Mouse (Mus musculus) liver, embryonic 16.5 days (tissue): ENCODE measurements around the gene Gm17416. TPM values are rescaled to one million over a fixed set of nuclear protein-coding genes. Genes with fewer than 3 reads are reported as not detected.

Experiments
- ATAC-seq: fragments of 200-750 bp; cut with Nextera tagmentation; 2 replicates; pipeline ENCODE4 v1.8.0; 2017; ENCODE audit warnings: low read depth, mild to moderate bottlenecking, moderate number of reproducible peaks, moderate library complexity
- H3K27ac ChIP-seq: fragments of 300-500 bp; sonication (generic); 2 replicates; pipeline ENCODE4 v1.5.1; 2014; ENCODE audit warnings: mild to moderate bottlenecking, low read length
- H3K27me3 ChIP-seq: fragments of 300-500 bp; sonication (generic); 2 replicates; pipeline ENCODE4 v1.6.1; 2014; ENCODE audit warnings: low read depth, low read length, mixed read lengths; ENCODE audit not compliant: control insufficient read depth, insufficient read depth
- H3K36me3 ChIP-seq: fragments of 300-500 bp; sonication (generic); 2 replicates; pipeline ENCODE4 v1.6.1; 2014; ENCODE audit warnings: mild to moderate bottlenecking; ENCODE audit not compliant: control insufficient read depth, insufficient read depth
- H3K4me1 ChIP-seq: fragments of 300-500 bp; sonication (generic); 2 replicates; pipeline ENCODE4 v1.6.1; 2014; ENCODE audit warnings: low read depth, low read length, mixed read lengths; ENCODE audit not compliant: control insufficient read depth
- H3K4me2 ChIP-seq: fragments of 300-500 bp; sonication (generic); 2 replicates; pipeline ENCODE4 v1.6.1; 2014; ENCODE audit warnings: low read depth, low read length, mixed read lengths
- H3K4me3 ChIP-seq: fragments of 300-500 bp; sonication (generic); 2 replicates; pipeline ENCODE4 v1.5.1; 2014; ENCODE audit warnings: low read depth, mild to moderate bottlenecking, low read length
- H3K9ac ChIP-seq: fragments of 300-500 bp; sonication (generic); 2 replicates; pipeline ENCODE4 v1.6.1; 2014; ENCODE audit warnings: low read depth, low read length
- H3K9me3 ChIP-seq: fragments of 300-500 bp; sonication (generic); replicated peaks from 2 replicates; pipeline ENCODE4 v1.6.1; 2016; ENCODE audit warnings: low read length; ENCODE audit not compliant: control insufficient read depth
- WGBS: fragments of 180-500 bp; shearing (Covaris S2); extraction: QIAGEN DNeasy Blood & Tissue Kit; methylation state at CpG from one replicate; pipeline ENCODE4 v1.1.7; 2014; ENCODE audit not compliant: insufficient replicate concordance; 5-methylcytosine and 5-hydroxymethylcytosine counted together
- polyA plus RNA-seq: library from polyadenylated mRNA; unstranded; fragments of >200 nt; fragmentation: Nextera tagmentation; extraction: Ambion mirVana; gene quantifications from 2 replicates; pipeline ENCODE4 v1.2.1, GENCODE M21; 2015

Gm17416 gene
- polyA plus RNA-seq = not detected in 2 replicates

GRCm38 (mm10) chr2:152569038-152569437 is at the start of gene Gm17416:
TSS of gene Gm17416 (plus strand) at chr2:152569338.
- no peak for ATAC-seq
- Histone ChIP-seq H3K27me3 (no peaks in the 10 kb centered on the region), H3K36me3 (no peaks in the 10 kb centered on the region), H3K9ac (no peak within 1 kb of the TSS), H3K9me3 (no peaks in the 10 kb centered on the region), H3K4me1 (no peaks in the 10 kb centered on the region), H3K4me2 (no peak within 1 kb of the TSS), H3K4me3 (no peak within 1 kb of the TSS), H3K27ac (no peak within 1 kb of the TSS)
- 65% methylated on average over 5 of the region's 5 CpGs for WGBS

- Histone ChIP-seq H3K4me3 (no peak within 1 kb of the TSS), H3K36me3 (no peaks in the 10 kb centered on the region), H3K4me2 (no peak within 1 kb of the TSS), H3K9ac (no peak within 1 kb of the TSS), H3K9me3 (no peaks in the 10 kb centered on the region), H3K4me1 (no peaks in the 10 kb centered on the region), H3K27me3 (no peaks in the 10 kb centered on the region), H3K27ac (no peak within 1 kb of the TSS)
- no peak for ATAC-seq
- 51% methylated on average over 13 of the region's 13 CpGs for WGBS
Observed at GRCm38 (mm10) chr2:152539944-152540710, 29.0 kb upstream of the Gm17416 start, which contains the start of gene Defb29. TSS of gene Defb29 (minus strand) at chr2:152540098.

- H3K9ac ChIP-seq = no peak overlapping the region
- no peak for ATAC-seq
- H3K27me3 ChIP-seq = no peaks in the 10 kb centered on the region
- H3K36me3 ChIP-seq = no peaks in the 10 kb centered on the region
- H3K27ac ChIP-seq = no peak overlapping the region
- H3K9me3 ChIP-seq = no peaks in the 10 kb centered on the region
- H3K4me2 ChIP-seq = no peak overlapping the region
- no peaks in the 10 kb centered on the region for H3K4me1 ChIP-seq
- WGBS = 34% methylated on average over 9 of the region's 9 CpGs
- no peak overlapping the region for H3K4me3 ChIP-seq
Observed at GRCm38 (mm10) chr2:152541979-152542378, 27.2 kb upstream of the Gm17416 start.

GRCm38 (mm10) chr2:152542897-152543296 is 26.2 kb upstream of the Gm17416 start:
- 63% methylated on average over 2 of the region's 2 CpGs for WGBS
- Histone ChIP-seq H3K4me1 (no peaks in the 10 kb centered on the region), H3K9me3 (no peaks in the 10 kb centered on the region), H3K27ac (no peak overlapping the region), H3K36me3 (no peaks in the 10 kb centered on the region), H3K9ac (no peak overlapping the region), H3K4me2 (no peak overlapping the region), H3K4me3 (no peak overlapping the region), H3K27me3 (no peaks in the 10 kb centered on the region)
- no peak for ATAC-seq

GRCm38 (mm10) chr2:152543478-152543877 is 25.7 kb upstream of the Gm17416 start:
- no peak overlapping the region for H3K4me3 ChIP-seq
- ATAC-seq = no peak
- no peaks in the 10 kb centered on the region for H3K27me3 ChIP-seq
- H3K9ac ChIP-seq = no peak overlapping the region
- no peak overlapping the region for H3K27ac ChIP-seq
- no peak overlapping the region for H3K4me2 ChIP-seq
- no peaks in the 10 kb centered on the region for H3K36me3 ChIP-seq
- H3K9me3 ChIP-seq = no peaks in the 10 kb centered on the region
- 64% methylated on average over 4 of the region's 4 CpGs for whole genome bisulfite sequencing
- H3K4me1 ChIP-seq = no peaks in the 10 kb centered on the region

GRCm38 (mm10) chr2:152544691-152545090 is 24.4 kb upstream of the Gm17416 start:
- no peak for ATAC-seq
- 19% methylated on average over 4 of the region's 4 CpGs for WGBS
- Histone ChIP-seq H3K9ac (no peak overlapping the region), H3K4me1 (no peaks in the 10 kb centered on the region), H3K4me2 (no peak overlapping the region), H3K9me3 (no peaks in the 10 kb centered on the region), H3K27ac (no peak overlapping the region), H3K27me3 (no peaks in the 10 kb centered on the region), H3K36me3 (no peaks in the 10 kb centered on the region), H3K4me3 (no peak overlapping the region)

GRCm38 (mm10) chr2:152548124-152548523 is 21.0 kb upstream of the Gm17416 start:
- no peaks in the 10 kb centered on the region for H3K27me3 ChIP-seq
- H3K4me3 ChIP-seq = no peak overlapping the region
- H3K36me3 ChIP-seq = no peaks in the 10 kb centered on the region
- ATAC-seq = no peak
- H3K9me3 ChIP-seq = no peaks in the 10 kb centered on the region
- no peak overlapping the region for H3K4me2 ChIP-seq
- no peak overlapping the region for H3K27ac ChIP-seq
- WGBS = 58% methylated on average over 5 of the region's 5 CpGs
- H3K4me1 ChIP-seq = no peaks in the 10 kb centered on the region
- H3K9ac ChIP-seq = no peak overlapping the region

GRCm38 (mm10) chr2:152553774-152554423 is 15.2 kb upstream of the Gm17416 start:
- WGBS = 11% methylated on average over 16 of the region's 16 CpGs
- ATAC-seq = no peak

GRCm38 (mm10) chr2:152556655-152557054 is 12.5 kb upstream of the Gm17416 start:
- H3K4me3 ChIP-seq = no peak overlapping the region
- H3K27ac ChIP-seq = no peak overlapping the region
- no peaks in the 10 kb centered on the region for H3K4me1 ChIP-seq
- ATAC-seq = no peak
- H3K36me3 ChIP-seq = no peaks in the 10 kb centered on the region
- 60% methylated on average over 7 of the region's 7 CpGs for WGBS
- no peaks in the 10 kb centered on the region for H3K9me3 ChIP-seq
- H3K4me2 ChIP-seq = no peak overlapping the region
- H3K9ac ChIP-seq = no peak overlapping the region
- no peaks in the 10 kb centered on the region for H3K27me3 ChIP-seq

More at GRCm38 (mm10) chr2:152553774-152554423, 15.2 kb upstream of the Gm17416 start:
- H3K9ac ChIP-seq = no peak overlapping the region
- no peak overlapping the region for H3K27ac ChIP-seq
- no peaks in the 10 kb centered on the region for H3K4me1 ChIP-seq
- no peaks in the 10 kb centered on the region for H3K27me3 ChIP-seq
- no peak overlapping the region for H3K4me3 ChIP-seq
- no peaks in the 10 kb centered on the region for H3K36me3 ChIP-seq
- H3K9me3 ChIP-seq = no peaks in the 10 kb centered on the region
- no peak overlapping the region for H3K4me2 ChIP-seq
